Mouse (Mus musculus) erythroid progenitor cell, adult 5-6 weeks (primary cell): ENCODE results near the gene Hmox1. TPM values are rescaled to one million over a fixed set of nuclear protein-coding genes. Genes with fewer than 3 reads are reported as not detected.

ENCODE experiments used
- ATAC-seq: replicated peaks from 2 replicates; pipeline ENCODE4 v1.8.0; 2016; ENCODE audit warnings: moderate number of reproducible peaks, mild to moderate bottlenecking, moderate TSS enrichment, inconsistent platforms; ENCODE audit not compliant: poor library complexity, low FRiP score, severe bottlenecking
- total RNA-seq, 2 experiments: library from RNA; stranded (forward) in 1 of 2; stranded (reverse) in 1 of 2; fragments of 150-400 nt in 1 of 2; fragments of 186-747, 209-891 nt in 1 of 2; gene quantifications; 2 replicates each; pipeline versions ENCODE4 v1.2.3 to v1.2.4; 2015 to 2017; ENCODE audit warnings: low replicate concordance in 2 of 2

Gene Hmox1
- 66.7 and 90.8 TPM in 2 replicates for total RNA-seq (2015; ENCODE audit: low replicate concordance)
- total RNA-seq (2017; ENCODE audit: low replicate concordance): 68.0 and 100 TPM in 2 replicates

DNA sequence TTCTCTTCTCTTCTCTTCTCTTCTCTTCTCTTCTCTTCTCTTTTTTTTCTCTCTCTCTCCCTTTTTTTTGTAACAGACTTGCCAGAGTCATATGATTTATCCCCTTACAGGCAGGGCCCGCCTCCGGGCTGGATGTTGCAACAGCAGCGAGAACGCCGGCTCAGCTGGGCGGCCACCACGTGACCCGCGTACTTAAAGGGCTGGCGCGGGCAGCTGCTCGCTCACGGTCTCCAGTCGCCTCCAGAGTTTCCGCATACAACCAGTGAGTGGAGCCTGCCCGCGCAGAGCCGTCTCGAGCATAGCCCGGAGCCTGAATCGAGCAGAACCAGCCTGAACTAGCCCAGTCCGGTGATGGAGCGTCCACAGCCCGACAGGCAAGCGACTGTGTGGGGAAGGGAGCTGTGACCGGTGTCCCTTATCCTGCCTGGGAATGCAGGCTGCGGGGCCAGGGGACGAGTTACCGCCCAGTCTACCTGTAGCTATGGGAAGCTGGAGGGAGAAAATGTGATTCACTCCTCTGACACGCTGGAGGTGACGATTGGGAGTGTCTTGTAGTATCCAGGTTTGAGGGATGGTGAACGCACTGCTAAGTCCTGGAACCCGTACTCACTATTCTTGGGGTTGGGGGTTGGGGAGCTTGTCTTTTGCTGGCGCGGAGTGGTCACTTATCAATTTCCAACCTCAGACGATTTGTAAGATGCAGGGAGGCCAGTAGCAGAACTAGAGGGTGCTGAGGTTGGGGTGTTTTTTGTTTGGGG lies at the start of gene Hmox1:
Gene Hmox1, plus strand, starts transcription at position 223 of the 758 bp plus-strand sequence.
- ATAC-seq: peak; percentile 66

DNA sequence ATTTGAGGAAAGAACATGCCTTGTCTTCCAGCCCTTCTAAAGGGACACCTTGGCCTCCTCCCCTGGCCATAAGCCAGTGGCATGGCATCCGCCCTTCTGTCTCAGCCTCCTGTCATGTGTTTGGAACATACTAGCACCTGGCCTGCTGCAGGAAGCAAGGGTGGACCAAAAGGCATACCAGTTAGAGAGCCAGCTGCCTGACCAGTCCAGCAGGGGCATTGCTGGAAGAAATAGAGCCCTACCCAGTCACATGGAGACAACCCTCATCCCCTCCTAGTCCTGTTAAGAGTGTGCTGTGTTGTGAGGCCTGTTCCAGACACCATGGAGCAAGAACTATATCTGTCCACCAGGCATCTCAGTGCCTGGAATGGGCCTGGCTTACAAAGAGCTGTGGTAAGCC lies 47.1 kb upstream of the Hmox1 start:
- ATAC-seq: no peak

DNA sequence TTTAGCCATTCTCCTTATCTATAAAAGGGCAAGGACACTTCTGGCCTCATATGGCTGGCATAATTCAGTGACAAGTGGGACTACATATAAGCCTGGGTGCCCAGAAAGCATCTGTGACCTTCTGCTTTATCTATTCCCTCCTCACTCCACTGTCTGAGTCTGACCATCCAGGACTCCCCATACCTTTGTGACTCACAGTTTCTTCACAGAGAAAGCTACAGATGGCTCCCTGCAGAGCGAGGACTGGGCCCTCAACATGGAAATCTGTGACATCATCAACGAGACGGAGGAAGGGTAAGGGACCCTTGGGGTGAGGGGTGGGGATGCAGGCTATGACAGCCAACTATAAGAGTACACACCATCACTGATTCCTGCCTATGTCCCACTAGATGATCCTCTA lies 45.6 kb upstream of the Hmox1 start:
- ATAC-seq: no peak

DNA sequence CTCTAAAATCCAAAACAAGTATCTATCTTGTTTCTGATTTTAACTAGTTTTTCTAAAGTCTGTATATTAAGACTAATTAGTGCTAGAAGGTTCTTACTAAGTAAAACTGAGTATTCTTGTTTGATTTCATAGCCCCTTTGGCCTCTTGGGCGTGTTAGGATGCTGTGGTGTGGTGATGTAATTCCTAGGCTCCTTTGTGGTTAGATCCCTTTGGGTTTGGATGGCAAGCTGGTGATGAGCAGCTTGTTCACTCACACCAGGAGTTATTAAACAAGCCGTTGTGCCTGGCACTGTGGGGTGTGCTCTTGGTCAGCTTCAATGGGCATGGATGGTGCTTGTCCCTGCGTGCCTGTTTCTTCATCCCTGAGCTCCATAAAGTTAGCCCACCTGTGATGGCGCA lies 40.1 kb upstream of the Hmox1 start:
- no peak for ATAC-seq

DNA sequence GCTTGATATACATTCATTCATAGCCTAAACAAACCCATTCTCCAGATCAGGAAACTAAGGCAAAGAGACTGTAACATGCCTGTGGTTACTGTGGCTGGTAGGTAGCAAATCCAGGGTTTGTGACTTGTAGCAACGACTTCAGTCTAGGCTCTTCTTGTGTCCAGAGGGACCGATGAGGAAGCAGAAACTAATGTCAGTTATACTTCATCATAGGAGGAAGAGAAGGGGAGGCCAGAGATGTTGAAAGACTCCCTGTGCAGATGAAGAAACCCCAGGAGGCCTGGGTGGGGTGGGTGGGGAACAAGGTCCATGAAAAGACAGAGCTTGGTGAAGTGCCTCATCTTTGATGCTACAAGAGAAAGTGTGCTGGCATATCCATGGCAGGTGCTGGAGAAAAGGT lies 37.7 kb upstream of the Hmox1 start:
- no peak for ATAC-seq

DNA sequence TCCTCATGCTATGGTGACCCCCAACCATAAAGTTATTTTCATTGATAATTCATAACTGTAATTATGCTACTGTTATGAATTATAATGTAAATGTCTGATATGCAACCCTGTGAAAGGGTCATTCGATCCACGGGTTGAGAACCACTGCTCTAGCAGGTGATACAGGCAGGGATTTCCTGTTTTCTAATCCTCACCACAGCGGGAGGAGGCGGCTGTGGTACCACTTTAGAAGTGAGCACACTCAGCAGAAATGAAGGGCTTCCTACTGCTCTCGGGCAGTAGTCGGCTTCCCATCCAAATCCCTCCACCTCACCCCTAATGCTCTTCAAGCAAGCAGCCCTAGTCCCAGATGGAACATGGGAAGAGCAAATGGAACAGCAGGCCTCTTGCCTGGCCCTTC lies 33.4 kb upstream of the Hmox1 start:
- ATAC-seq: no peak

DNA sequence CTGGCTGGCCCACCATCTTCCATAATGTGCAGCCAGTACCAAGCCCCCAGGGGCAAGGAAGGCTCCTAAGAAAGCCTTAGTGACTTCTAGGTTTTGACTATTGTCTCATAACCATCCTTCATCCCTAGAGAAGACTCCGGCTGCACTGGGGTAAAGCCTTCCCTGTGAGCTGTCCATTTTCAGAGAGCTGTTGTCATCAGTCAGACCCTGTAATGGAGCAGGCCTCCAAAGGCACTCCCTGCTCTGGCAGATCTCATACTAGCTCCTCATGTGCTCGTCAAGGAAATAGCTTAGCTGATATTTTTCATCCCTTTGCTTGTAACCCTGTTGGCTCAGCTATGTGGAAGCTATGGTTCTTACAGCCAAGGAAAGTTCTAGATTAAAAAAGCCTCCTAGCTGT lies 32.6 kb upstream of the Hmox1 start:
- ATAC-seq: no peak

DNA sequence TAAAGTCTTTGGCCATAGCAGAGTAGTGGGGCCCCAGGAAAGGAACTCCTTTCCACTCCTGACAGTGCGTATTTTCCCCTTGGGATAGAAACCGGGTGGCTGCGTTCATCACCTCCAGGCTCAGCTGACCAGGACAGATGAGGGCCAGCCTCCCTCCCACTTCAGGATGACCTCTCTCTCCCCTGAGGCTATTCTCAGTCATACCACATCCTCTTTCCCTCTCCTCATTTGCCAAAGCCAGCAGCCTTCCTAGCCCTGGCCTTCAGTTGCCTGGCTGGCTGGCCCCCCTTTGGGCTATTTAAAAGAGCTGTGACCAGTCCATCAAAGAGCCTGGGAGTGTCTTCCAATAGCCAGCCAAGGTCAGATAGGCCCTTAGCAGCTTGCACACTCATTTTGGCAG lies 30.1 kb upstream of the Hmox1 start:
- ATAC-seq: no peak

DNA sequence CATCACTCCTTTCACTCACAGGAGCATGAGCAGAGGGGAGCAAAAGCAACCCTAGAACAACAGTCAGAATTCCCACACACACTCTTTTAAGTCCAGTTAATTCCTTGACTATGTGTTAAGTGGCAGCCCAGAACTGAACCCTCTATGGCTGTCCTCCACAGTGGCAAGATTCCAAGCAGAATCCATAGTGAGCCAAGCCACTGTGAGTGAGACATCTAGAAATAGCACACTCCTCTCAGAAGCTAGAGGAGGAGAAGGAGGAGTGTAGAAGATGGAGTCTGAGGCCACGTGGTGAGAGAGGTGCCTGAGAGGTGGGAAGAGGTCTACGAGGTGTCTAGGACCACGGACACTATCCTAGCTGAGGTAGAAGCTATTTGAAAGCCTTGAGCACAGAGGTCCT lies 28.6 kb upstream of the Hmox1 start:
- ATAC-seq: no peak

DNA sequence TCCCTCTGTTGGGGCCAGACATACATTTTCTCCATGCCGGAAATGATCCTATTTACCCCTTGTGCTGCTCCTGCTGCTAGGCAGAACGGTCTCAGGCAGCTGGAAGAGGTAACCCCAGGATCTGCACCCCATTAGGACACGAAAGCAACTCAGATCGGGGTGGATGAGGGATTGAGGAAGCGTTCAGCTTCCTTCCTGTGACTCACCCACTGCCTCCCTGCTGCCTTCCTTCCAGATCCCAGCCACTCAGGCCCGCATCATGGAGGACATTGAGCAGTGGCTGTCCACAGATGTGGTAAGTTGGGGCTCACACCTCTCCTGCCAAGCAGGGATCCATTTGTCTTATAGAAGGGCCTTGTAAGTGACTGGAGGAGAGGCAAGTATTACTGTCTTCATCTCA lies 26.1 kb upstream of the Hmox1 start:
- ATAC-seq: no peak

DNA sequence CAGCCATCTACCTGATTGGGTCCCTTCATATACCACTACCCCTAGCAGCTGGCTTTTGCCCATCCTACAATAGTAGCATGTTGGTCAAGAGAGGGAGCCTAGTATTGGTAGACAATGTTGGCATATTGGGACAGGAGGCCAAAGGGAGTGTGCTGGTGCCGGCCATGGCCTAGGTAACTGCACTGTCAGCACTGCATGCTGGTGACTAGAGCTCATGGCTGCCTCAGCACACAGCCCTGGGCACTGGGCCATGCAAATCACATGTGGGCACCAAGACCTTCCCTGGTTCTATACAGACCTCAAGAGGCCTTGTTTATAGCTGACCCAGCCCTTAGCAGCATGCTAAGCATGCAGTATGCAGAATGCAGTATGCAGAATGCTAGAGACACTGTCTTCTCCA lies 23.1 kb upstream of the Hmox1 start:
- no peak for ATAC-seq

DNA sequence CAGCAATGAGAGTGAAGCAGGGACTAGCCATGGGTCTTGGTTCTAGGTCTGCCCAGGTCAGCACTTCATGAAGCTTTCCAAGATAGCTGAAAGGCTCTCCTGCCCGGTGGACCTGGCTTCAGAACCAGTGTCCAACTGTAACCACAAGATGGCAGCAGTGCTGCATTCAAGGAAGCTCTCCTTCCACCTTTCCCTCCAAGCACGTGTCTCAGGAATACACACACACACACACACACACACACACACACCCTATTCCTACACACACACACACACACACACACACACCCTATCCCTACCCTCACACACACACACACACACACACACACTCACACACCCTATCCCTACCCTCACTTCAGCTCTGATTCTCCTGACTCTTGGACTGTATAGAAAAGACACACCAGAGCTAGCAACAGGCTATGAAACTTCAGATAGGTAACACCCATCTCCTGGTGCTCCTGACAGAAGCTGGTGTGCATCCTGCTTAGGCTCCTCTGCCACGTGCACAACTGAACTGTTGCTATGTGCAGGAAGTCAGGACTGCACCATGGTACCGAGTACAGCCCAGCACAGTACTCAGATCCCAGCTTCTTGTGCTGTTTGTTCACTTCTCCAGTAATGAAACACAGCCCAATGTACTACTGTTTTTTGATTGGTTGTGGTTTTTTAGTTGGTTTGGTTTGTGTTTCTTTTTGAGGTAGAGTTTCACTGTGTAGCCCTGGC lies 21.6 kb upstream of the Hmox1 start:
- peak; percentile 87 for ATAC-seq

DNA sequence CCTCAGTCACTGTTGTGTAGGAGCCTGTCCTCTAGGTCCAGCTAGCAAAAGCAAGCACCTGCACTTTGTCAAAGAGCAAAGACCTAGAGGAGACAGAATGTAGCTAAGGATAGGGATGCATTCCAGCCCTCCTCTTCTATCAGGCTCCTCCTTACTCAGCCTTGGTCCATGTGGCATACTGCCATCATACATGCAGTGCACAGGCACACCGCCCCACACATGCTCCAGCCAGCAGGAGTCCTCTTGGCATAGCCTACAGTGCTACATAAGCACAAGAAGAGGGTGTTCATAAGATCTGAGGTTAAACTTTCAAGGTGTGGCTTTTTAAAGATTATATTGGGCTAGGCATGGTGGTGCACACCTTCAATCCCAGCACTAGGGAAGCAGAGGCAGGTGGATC lies 18.5 kb upstream of the Hmox1 start:
- ATAC-seq: no peak

DNA sequence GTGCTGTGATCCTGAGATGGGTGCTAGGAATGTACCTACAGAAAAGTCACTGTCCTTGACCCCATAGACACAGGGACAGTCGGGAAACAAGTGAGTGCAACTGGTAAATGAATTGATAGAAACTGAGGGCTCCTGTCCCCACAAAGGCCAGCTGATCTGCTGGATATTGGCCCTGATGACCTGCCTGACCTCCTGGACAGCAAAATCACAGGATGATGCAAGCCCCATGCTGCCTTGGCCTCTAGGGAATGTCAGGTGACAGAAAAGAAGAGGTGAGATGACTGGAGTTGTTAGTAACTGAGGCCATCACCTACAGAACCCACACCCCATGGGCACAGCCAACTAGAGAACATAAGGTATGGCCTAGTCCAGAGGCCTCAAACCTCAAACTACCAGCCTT lies 15.2 kb upstream of the Hmox1 start:
- ATAC-seq: no peak

DNA sequence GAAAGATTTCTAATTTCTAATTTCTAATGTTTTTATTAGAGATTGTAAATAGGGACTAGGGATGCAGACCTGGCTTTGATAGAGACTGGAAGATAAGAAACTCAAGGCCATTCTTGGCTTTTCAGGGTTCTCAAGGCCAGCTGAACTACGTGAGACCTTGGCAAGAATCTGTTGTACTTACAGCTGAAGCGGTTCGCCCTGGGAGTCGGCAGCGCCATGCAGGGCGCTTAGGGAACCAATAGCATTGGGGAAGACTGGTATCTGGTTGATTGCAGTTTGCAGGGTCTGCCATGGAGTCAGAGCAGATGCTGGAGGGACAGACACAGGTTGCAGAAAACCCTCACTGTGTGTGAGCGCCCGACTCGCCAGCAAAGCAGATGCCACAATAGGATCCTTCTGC lies 14.6 kb upstream of the Hmox1 start:
- ATAC-seq: no peak

DNA sequence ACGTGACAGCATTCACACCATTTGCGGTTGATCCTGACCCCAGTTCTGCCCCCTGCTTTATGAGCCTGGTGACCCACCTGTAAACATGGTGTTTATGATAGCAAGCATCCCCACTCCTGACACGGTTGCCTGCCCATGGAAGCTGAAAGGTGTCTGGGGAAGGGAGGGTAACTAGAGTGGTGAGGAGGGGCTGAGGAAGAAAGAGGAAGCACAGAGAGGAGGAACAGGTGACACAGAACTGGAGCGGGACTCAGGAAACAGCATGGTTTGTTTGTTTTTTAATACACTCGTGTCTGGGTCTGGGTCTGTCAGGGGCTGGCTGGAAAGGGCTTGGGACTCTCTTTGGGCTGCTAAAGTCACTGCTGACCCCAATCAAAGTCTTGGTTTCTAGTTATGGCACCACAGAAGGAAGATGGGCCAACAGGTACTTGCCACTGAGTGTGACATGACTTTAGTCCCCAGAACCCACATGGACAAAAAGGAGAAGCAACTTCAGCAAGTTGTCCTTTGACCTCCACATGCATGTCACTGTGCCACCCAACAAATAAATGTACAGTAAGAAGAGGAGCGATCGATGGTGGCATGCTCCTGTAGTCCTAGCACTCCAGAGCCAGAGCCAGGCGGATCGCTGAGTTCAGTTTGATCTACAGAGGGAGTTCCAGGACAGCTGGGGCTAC lies 11.9 kb upstream of the Hmox1 start:
- ATAC-seq: no peak

DNA sequence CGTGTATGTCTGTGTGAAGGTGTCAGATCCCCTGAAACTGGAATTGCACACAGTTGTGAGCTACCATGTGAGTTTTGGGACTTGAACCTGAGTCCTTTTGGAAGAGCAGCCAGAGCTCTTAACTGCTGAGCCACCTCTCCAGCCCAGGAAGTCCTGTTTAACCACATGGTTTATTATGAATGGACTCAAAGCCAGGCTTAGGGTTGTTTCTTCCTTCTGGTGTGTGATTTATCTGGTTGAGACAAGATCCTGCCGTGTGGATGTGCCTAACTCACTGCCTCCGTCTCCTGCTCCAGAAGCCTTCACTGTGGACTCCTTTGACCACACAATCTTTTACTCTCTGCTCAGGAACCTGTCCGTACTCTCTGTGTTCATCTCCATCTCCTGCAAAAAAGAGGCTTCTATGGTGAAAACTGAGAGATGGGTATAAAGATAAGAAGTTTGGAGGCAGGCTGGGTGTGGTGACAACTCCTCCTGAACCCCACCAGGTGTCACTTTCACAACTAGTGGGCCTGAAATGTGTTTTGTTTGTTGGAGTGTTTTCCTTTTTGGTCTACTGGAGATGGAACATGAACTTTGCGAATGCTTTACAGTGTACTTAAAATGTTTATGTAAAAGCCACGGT lies 11.1 kb upstream of the Hmox1 start:
- ATAC-seq: no peak

DNA sequence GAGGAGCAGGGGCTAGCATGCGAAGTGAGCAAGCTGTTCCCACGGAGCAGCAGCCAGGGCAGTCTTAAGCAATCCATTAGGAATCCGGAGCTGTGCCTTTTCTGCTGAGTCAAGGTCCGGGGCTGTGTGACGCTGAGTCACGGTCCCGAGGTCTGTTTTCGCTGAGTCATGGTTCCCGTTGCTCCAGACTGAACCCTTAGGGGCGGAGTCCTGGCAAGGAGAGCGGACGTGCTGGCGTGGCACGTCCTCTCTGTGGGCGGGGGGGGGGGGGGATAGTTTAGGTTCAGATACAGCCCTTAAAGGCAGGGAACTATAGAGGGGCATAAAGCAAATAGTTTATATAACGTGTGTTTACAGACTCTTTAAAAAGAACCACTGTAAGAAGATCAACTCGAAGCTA lies 9.6 kb upstream of the Hmox1 start:
- peak; percentile 93 for ATAC-seq

DNA sequence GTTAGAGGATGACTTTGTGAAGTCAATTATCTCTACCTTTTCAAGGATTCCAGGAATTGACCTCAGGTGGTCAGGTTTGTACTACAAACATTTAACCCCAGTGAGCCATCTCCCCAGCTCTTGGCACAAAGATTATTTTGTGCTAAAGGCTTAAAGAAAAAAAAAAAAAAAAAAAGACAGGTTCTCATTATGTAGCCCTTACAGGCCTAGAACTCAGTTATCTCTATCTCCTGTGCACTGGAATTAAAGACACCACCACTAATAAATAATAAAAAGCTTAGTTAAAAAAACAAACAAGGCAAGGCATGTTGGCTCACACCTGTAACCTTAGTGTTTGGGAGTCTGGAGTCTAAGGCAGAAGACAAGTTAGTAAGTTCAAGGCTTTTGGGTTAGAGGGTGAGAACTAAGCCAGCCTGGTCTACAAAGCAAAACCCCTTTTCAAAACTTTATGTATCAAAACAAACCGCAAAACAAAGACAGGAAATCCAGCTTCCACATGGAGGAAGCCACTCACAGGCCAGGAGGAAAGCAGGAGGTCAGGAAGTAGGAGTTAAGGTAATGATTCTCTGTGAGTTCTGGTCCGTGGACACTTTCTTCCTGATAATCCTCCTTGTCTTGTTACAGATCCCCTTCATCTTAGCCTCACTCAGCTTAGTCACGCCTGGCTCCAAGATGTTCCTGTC lies 8.9 kb upstream of the Hmox1 start:
- no peak for ATAC-seq

DNA sequence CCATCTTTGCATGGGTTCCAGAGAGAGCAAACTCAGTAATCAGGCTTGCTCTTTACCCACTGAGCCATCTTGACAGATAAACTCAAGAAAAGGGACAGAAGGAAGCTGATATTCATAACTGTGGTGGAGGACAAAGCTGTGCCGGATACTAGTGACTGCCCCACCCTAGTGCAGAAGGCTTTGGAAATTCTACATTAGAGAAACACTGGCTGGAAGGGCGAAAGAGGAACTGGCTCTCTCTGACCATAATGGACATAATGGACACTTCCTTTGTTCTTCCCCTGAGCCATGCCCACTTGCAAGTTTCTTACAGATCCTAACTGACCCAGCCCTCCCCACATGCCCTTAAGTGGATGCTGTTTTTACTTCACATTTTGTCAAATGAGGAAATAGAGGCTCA lies 7.4 kb upstream of the Hmox1 start:
- no peak for ATAC-seq
